Comparison of ENCODE assay signal across 10 mouse cellular contexts in genomic region chr14:120515376-120515775, GRCm38 (mm10). TPM values are rescaled to one million over a fixed set of nuclear protein-coding genes. Genes with fewer than 3 reads are reported as not detected.
DNase-seq lines count a peak whose midpoint lies in the region; ATAC-seq lines count a peak whose summit lies in the region.
"Had no signal": no experiment of that assay in that cellular context is flagged by ENCODE, and none has a peak within 500 bp of the region (broad histone marks: within the 10 kb centered on the region; RNA-seq: fewer than 3 reads in every experiment).

No protein-coding gene starts in this region.

- no peak overlapping the region for H3K4me2 ChIP-seq in embryonic facial prominence, embryonic 14.5 days (ENCODE audit: low read depth, low read length)
- H3K4me2 ChIP-seq: liver, embryonic 13.5 days had no signal

- H3K9ac ChIP-seq in embryonic facial prominence, embryonic 14.5 days (ENCODE audit: low read depth, low read length): no peak overlapping the region
- H3K9ac ChIP-seq: liver, embryonic 13.5 days had no signal

- no peaks in the 10 kb centered on the region for H3K36me3 ChIP-seq in embryonic facial prominence, embryonic 14.5 days (ENCODE audit: control insufficient read depth, insufficient read depth, low read length)
- no peaks in the 10 kb centered on the region for H3K36me3 ChIP-seq in embryonic facial prominence, embryonic 10.5 days (replicated peaks)
- H3K36me3 ChIP-seq: liver, embryonic 13.5 days had no signal

- H3K27ac ChIP-seq in embryonic facial prominence, embryonic 14.5 days (replicated peaks; ENCODE audit: low read depth, low read length): no peak overlapping the region
- H3K27ac ChIP-seq in embryonic facial prominence, embryonic 10.5 days (replicated peaks): no peak overlapping the region
- H3K27ac ChIP-seq: liver, embryonic 13.5 days had no signal

- DNase-seq in embryonic facial prominence, embryonic 14.5 days (ENCODE audit: low spot score): peak; percentile 35
- DNase-seq in embryonic facial prominence, embryonic 10.5 days (ENCODE audit: low spot score): no peak
- DNase-seq in urinary bladder, postnatal 14 days (ENCODE audit: low spot score): peak; percentile 68
- DNase-seq in urinary bladder, postnatal 4 days (ENCODE audit: low spot score in 2 of 2): no peak
- DNase-seq in kidney, postnatal 14 days: peak; percentile 36
- DNase-seq in c-Kit-positive CD71-positive TER-119-positive erythroid progenitor cells, embryonic 14.5 days (ENCODE audit: low spot score): no peak
- no peak for DNase-seq in embryo, embryonic 9.5 days (ENCODE audit: extremely low spot score)
- DNase-seq: liver, embryonic 13.5 days had no signal

- no peak for ATAC-seq in embryonic facial prominence, embryonic 14.5 days (ENCODE audit: low read depth)
- no peak for ATAC-seq in inflammation-experienced regulatory T-cells, adult 6 months
- ATAC-seq: intestine, postnatal 0 days had no signal

- no peaks in the 10 kb centered on the region for H3K9me3 ChIP-seq in embryonic facial prominence, embryonic 14.5 days (ENCODE audit: control insufficient read depth, low read length)
- H3K9me3 ChIP-seq in embryonic facial prominence, embryonic 10.5 days: no peaks in the 10 kb centered on the region
- H3K9me3 ChIP-seq: liver, embryonic 13.5 days had no signal

- no peaks in the 10 kb centered on the region for H3K27me3 ChIP-seq in embryonic facial prominence, embryonic 14.5 days (replicated peaks; ENCODE audit: control insufficient read depth, insufficient read depth, low read length)
- H3K27me3 ChIP-seq in embryonic facial prominence, embryonic 10.5 days (replicated peaks; ENCODE audit: low read depth, poor library complexity, severe bottlenecking): no peaks in the 10 kb centered on the region
- H3K27me3 ChIP-seq: liver, embryonic 13.5 days had no signal

- H3K4me1 ChIP-seq in embryonic facial prominence, embryonic 14.5 days (ENCODE audit: control insufficient read depth, insufficient read depth, low read length): 0 out of 2 replicates have a peak, but pooled peaks cover 4% of the 10 kb centered on the region
- H3K4me1 ChIP-seq in embryonic facial prominence, embryonic 10.5 days: no peaks in the 10 kb centered on the region

- 68% methylated on average over 1 of the region's 1 CpGs for WGBS in embryonic facial prominence, embryonic 14.5 days
- 91% methylated on average over 1 of the region's 1 CpGs for WGBS in embryonic facial prominence, embryonic 10.5 days

- no peak overlapping the region for H3K4me3 ChIP-seq in embryonic facial prominence, embryonic 14.5 days (ENCODE audit: low read depth, low read length)
- H3K4me3 ChIP-seq in embryonic facial prominence, embryonic 10.5 days: no peak overlapping the region
- H3K4me3 ChIP-seq: liver, embryonic 13.5 days had no signal

RNA-seq across cellular contexts. Expression of gene Rap2a, which starts 37.1 kb away (rescaled TPM):
- polyA plus RNA-seq in embryonic facial prominence, embryonic 14.5 days (2014; fragmentation: Nextera tagmentation; extraction: Ambion mirVana): 17.6 and 19.9 TPM in 2 replicates
- polyA plus RNA-seq in embryonic facial prominence, embryonic 10.5 days (2016; fragmentation: Nextera tagmentation; extraction: Ambion mirVana): 11.0 TPM in 2 replicates
- polyA plus RNA-seq in inflammation-experienced regulatory T-cells, adult 6 months (2017; shearing (Covaris generic)): 1 to 10 TPM in 2 of 3 experiments, under 1 TPM in 1; 0.90 to 2.0 (median 1.3) TPM

Comparison
In these comparisons a context has a peak if more than half of its experiments do, and no peak if none do; other contexts are left out.
1. DNase-seq: peak in embryonic facial prominence, embryonic 14.5 days (single experiment), urinary bladder, postnatal 14 days (single experiment) and kidney, postnatal 14 days (single experiment); none in embryonic facial prominence, embryonic 10.5 days (single experiment), urinary bladder, postnatal 4 days (0 of 2), c-Kit-positive CD71-positive TER-119-positive erythroid progenitor cells, embryonic 14.5 days (single experiment) and embryo, embryonic 9.5 days (single experiment).